Mouse (Mus musculus): ENCODE results near the gene Trim16.

The Trim16 gene

DNA sequence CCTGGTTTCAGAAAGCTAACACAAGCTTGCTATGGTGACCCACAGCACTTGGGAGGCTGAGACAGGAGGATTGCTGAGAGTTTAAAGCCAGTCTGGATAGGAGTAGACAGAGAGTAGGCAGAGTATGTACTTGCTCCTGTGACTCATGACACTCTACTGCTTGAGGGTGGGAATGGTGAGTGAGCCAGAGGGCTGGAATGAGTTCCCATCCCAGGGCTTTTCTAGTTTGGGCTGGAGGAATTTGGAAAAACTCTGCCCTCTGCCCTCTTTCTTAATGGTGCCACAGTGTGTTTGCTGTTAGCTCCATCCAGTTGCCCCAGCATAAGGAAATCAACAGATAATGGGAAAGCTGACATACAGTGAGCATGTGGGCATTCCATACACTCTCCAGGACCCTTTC lies 11.9 kb downstream of the Trim16 start:
- no peak for DNase-seq

DNA sequence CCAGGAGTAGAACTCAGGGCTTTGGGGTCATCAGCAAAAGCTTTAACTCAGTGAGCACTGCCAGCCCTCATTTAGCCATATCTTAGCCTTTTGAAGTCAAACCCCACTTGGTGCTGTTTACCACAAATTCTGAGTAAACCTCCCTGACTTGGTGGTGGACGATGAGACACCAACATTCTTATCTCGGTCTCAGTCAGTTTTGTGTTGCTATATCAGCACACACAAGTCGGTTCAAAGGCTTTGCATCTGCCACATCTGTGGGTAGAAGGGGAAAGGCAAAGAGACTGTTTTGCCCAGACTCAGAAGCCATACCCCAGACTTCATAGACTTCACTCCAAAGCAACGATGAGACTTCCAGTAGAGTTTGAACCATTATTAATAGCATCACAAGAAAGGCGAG lies 24.5 kb downstream of the Trim16 start:
- DNase-seq = no peak

GRCm38 (mm10) chr11:62845730-62846129 lies 25.7 kb downstream of the Trim16 start:
- DNase-seq = no peak

DNA sequence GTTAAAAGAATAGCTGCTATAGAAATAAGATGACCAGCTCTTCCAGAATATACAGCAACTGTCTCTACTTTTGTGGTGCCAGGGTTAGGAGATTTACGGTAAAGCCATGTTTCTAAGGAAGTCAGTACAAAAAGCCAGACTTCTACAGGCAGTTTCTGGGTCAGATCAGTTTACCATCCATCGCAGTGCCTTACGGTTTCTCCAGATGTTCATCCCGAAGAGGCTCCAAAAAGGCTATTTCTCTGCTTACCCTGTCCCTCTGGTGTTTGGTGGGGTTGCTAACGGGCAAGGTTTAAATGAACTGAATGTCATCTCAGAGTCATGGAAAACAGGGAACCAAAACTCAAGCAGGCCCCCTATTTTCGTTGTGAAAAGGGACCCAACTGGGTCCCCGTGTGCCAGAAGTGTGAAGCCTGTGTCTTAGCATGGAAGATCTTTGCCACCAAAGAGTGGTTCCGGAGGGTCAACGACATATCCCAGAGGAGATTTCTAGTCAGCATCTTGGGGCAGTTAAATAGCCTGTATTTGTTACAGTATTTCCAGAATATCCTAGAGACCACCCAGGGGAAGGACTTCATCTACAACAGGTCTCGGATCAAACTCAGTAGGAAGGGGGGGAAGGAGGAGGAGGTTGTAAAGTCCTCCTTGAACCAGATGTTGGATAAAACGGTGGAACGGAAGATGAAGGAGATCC lies 27.1 kb downstream of the Trim16 start, which contains the start of gene Fbxw10:
TSS of gene Fbxw10 (plus strand) at position 109 of the 694 bp plus-strand sequence.
- no peak for DNase-seq

DNA sequence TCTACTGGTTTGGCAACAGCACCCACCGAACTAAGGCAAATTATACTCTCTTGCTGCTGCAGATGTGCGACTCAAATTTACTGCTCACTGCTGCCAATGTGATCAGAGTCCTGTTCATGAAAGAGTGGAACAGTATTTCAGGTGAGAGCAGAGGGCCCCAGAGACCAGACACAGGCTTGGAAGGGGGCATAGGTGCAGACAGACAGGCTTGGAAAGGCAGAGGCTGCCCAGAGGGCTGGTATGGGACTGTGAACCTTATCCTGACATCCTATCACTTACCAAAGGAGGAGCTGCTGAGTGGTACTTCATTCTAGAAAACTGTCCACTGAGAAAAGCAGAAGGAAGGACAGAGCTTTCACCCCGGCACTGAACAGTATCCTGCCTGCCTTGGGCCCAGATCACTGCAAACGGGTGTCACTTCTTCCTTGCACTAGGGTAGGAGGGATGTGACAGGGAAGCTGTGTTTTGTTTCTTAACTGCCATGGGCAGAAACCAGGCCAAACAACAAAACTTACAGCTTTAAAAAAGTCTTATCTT lies 27.7 kb downstream of the Trim16 start:
- DNase-seq = no peak

- DNase-seq = no peak
Observed at GRCm38 (mm10) chr11:62848301-62848700, 28.3 kb downstream of the Trim16 start.

GRCm38 (mm10) chr11:62851199-62851598 lies 31.2 kb downstream of the Trim16 start:
- DNase-seq = peak in 1 of 2 experiments; percentile 19

DNA sequence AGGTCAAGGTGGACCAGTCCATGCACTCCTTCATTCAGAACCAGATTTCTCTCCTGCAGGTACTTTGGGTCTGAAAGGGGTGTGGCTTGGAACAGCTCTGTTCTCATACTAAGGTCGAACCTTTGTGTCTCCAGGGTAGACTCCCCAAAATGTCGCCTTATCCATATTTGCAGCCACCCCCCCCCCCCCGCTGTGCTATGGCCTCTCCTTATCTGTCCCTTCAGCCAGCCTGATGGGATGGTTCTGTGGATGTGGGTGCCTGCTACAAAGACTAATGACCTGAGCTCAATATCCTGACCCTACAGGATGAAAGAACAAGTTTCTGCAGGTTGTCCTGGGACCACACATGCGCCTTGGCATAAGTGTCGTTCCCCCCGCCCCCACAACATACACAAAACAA lies 33.3 kb downstream of the Trim16 start:
- no peak for DNase-seq

- DNase-seq = no peak
Observed at GRCm38 (mm10) chr11:62865562-62865961, 45.5 kb downstream of the Trim16 start.

DNA sequence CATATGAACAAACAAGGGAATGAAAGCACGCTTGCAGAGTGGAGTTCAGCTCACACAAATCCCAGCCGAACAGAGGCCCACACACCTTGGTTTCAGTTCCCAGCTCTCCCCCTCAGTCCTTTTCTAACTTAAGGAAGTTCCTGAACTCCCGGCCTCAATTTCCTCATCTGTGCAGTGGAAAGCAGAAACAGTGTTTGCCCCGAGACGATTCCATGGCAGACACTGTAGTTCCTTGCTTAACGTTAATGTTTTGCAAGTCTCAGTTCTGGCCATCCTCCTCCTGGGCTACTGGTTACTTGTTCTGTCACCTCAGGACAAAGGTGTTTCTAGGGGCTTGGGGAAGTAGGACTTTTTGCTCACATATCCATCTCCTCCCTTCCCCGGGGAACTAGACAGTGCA lies 46.7 kb downstream of the Trim16 start:
- DNase-seq = no peak

DNA sequence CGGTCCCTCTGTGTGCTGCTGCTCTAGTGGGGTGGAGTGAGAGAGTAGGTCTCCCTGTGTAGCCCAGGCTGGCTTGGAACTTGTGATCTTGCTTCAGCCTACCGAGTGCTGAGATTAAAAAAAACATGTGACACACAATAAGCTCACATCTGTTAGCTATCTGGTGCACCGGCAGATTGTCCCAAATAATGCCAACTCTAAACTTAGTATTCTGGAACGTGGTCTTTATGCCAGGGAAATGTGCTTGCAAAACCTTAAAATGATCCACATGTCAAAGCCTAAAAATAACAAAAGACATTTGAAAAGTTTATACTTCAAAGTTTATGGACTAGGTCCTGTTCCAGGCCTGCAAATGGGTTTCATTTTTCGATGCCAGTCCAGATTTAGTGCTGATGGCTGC lies 49.2 kb downstream of the Trim16 start:
- DNase-seq = no peak

DNA sequence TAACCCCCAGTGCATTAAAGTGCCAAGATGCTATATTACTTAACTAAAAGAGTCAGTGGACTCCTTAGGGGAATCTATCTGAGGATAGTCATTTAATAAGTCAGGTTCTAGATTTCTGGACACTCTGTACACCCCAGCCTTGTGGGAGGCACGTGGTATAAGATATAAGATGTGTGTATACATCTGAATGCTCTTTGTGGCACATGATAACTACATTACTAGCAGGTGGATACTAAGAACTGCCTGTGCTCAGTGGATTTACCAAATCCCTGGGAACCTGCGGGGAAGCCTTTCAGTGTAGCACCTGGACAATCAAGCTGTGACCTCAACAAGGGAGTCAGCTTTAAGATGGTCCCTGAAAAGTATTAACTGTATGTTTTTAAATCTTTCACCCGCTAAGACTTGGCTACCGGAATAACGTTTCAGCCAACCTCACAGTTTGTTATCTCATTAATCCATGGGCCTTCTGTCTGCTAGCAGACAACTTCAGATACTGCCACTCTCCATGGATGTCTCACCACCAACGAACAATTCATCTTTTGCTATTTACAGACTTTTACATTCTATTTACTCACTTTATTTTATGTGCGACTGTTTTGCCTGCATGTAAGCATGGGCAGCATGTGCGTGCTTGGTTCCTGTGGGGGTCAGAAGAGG lies 49.8 kb downstream of the Trim16 start:
- DNase-seq = no peak

- DNase-seq = no peak
Observed at GRCm38 (mm10) chr11:62873479-62873878, 53.4 kb downstream of the Trim16 start.

DNA sequence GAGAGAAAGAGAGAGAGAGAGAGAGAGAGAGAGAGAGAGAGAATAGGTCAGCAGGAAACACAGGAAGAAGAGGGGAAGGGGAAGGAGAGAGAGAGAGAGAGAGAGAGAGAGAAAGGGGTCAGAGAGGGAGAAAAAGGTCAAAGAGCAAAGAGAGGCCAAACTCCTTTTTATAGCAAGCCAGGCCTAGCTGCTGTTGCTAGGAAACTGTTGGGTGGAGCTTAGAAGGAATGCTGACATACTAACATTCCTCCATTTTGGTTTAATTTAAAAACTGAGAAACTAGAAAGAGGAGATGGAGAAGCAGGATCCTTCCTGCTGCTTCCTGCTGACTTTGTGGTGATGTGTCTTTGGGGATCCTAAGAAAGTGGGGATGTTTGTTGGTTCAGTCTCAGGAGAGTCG lies 55.7 kb downstream of the Trim16 start:
- no peak for DNase-seq

DNA sequence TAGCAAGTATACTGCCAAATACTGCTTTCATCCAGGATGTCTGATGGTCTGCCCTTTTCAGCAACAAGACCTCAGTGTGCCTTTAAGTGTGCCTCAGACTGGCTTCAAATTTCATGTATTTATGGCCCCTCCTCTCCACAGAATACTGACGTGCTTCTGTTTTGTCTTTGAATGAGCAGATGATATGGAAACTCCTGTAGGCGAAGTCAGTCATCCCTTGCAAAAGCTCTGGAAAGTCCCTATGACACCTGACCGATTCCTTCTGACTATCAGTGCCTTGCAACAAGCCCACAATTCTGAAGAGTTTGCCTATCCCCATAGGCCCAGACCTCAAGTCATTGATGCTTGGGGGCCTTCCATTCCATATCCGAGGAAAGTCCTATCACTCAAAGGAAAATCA lies 56.4 kb downstream of the Trim16 start:
- no peak for DNase-seq

DNA sequence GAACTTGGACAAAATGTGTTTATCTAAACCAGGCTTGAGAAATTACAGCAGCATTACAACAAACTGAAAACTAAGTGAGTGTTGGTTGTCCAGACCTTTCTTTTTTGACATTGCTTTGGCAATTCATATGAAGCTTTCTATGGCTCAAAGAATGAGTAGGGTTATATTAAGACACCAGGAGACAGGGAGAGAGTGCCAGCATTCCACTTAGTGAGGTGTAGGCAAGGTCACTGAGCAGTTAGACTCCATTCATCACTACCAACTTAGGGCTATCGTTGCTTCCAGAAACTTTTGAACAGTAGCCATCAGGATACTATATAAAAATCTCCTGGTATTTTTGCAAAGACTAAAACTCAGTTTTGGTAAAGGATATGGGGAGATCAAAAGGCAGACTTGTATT lies 57.4 kb downstream of the Trim16 start:
- no peak for DNase-seq

DNA sequence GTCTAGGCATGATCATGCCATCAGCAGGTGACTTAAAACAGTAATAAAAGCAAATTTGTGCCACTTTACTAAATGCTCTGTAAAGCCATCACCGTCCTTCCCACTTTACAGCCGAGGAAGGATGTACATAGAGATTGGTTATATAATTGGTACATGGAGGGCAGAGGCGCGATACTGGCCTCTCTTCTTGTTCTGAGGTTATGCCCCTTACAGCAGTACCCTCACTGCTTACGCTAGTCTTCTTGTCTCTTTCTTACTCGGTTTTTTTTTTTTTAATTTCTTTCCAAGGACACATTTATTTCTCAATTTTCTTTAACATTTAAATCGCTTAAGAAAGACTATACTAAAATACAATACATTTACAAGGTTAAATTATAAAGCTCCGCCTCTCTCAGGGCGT lies 58.7 kb downstream of the Trim16 start:
- DNase-seq = peak; percentile 14 to 36

GRCm38 (mm10) chr11:62879220-62880048 lies 59.4 kb downstream of the Trim16 start, which contains the start of gene Tvp23b:
Gene Tvp23b, plus strand, starts transcription at chr11:62879455.
- peak; percentile 98 to 100 for DNase-seq

- no peak for DNase-seq
Observed at GRCm38 (mm10) chr11:62883407-62883806, 63.4 kb downstream of the Trim16 start.

GRCm38 (mm10) chr11:62885323-62885722 lies 65.3 kb downstream of the Trim16 start:
- no peak for DNase-seq

DNA sequence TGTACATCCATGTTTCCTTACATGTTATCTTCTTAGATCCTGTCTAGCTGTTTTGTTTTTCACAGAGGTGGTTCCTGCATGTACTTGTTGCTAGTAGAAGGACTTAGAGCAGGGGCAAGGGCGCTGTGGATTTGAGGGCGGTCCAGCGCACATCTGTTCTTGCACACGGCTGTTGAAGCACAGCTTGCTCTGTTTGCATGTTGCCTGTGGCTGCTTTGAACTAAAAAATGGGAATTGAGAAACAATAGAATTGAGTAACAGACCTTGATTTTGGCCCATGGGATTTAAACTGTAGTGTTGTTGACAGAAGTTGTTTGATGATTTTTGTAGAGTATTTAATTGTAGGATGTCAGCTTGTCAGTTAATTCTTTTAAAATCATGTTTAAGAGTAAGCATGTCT lies 70.8 kb downstream of the Trim16 start:
- no peak for DNase-seq

GRCm38 (mm10) chr11:62891763-62892162 lies 71.7 kb downstream of the Trim16 start:
- DNase-seq = no peak

All from cerebellum, postnatal 25 days (tissue).